In genomic region chr14:34769021-34769566, GRCm38 (mm10) we compare ENCODE assay signal across 8 mouse cellular contexts. TPM values are rescaled to one million over a fixed set of nuclear protein-coding genes. Genes with fewer than 3 reads are reported as not detected.
DNase-seq lines count a peak whose midpoint lies in the region; ATAC-seq and TF ChIP-seq lines count a peak whose summit lies in the region.

No protein-coding gene starts in this region.

- peaks cover 7% of the 10 kb centered on the region; the same call in 1 of the 2 replicates for H3K27me3 ChIP-seq in heart, embryonic 16.5 days (ENCODE audit: control insufficient read depth, insufficient read depth, low read length)
- H3K27me3 ChIP-seq in liver, postnatal 0 days (ENCODE audit: insufficient read depth, low read length), result no peaks in the 10 kb centered on the region
- H3K27me3 ChIP-seq in neural tube, embryonic 14.5 days (ENCODE audit: control insufficient read depth, insufficient read depth, low read length), result no peaks in the 10 kb centered on the region

- no peaks in the 10 kb centered on the region for H3K9me3 ChIP-seq in heart, embryonic 16.5 days (replicated peaks; ENCODE audit: control insufficient read depth, low read length)
- H3K9me3 ChIP-seq in liver, postnatal 0 days (ENCODE audit: low read length), result no peaks in the 10 kb centered on the region
- no peaks in the 10 kb centered on the region for H3K9me3 ChIP-seq in neural tube, embryonic 14.5 days (ENCODE audit: control insufficient read depth, low read length)

- WGBS in heart, embryonic 16.5 days, result under 1% methylated on average over 35 of the region's 36 CpGs
- WGBS in liver, postnatal 0 days (ENCODE audit: insufficient replicate concordance), result under 1% methylated on average over 36 of the region's 36 CpGs
- WGBS in neural tube, embryonic 14.5 days, result under 1% methylated on average over 35 of the region's 36 CpGs

- H3K4me3 ChIP-seq in embryonic fibroblast, embryonic 13.5 days (ENCODE audit: insufficient read depth, low read length), result peak overlapping the region; percentile 38
- H3K4me3 ChIP-seq in heart, embryonic 16.5 days (ENCODE audit: low read length), result peak overlapping the region; percentile 57
- H3K4me3 ChIP-seq in liver, postnatal 0 days (ENCODE audit: low read depth, low read length), result peak overlapping the region; percentile 42
- peak overlapping the region; percentile 45 for H3K4me3 ChIP-seq in neural tube, embryonic 14.5 days (ENCODE audit: low read depth, low read length)

- no peaks in the 10 kb centered on the region for H3K36me3 ChIP-seq in heart, embryonic 16.5 days (ENCODE audit: control insufficient read depth, insufficient read depth)
- H3K36me3 ChIP-seq in liver, postnatal 0 days (replicated peaks; ENCODE audit: insufficient read depth, low read length), result no peaks in the 10 kb centered on the region
- no peaks in the 10 kb centered on the region for H3K36me3 ChIP-seq in neural tube, embryonic 14.5 days (ENCODE audit: control insufficient read depth, insufficient read depth, low read length)

- H3K4me2 ChIP-seq in heart, embryonic 16.5 days (ENCODE audit: low read depth, low read length), result peak overlapping the region; percentile 100
- H3K4me2 ChIP-seq in liver, postnatal 0 days (ENCODE audit: low read depth, low read length), result peak overlapping the region; percentile 81
- H3K4me2 ChIP-seq in neural tube, embryonic 14.5 days (ENCODE audit: low read depth, low read length), result peak overlapping the region; percentile 98

- peak; percentile 68 for ATAC-seq in heart, embryonic 16.5 days (replicated peaks; ENCODE audit: extremely low read depth, insufficient read depth, low FRiP score)
- peak; percentile 84 for ATAC-seq in liver, postnatal 0 days
- peak; percentile 78 for ATAC-seq in neural tube, embryonic 14.5 days (ENCODE audit: low read depth)

- TF ChIP-seq POLR2A in embryonic fibroblast, embryonic 13.5 days (IDR thresholded peaks at IDR 0.05; ENCODE audit: low read depth, low read length), result no peak

- no peak for TF ChIP-seq EP300 in liver, postnatal 0 days (IDR thresholded peaks at IDR 0.05; ENCODE audit: low read depth)

- DNase-seq in CD8-positive naive resting alpha-beta T cell, adult 2 months (ENCODE audit: low read depth in 2 of 2, low spot score in 2 of 2), result peak; percentile 43 to 68
- DNase-seq in brain, adult 2 months (ENCODE audit: low read depth, low spot score), result peak; percentile 70
- peak; percentile 77 to 89 for DNase-seq in kidney, postnatal 36 days
- peak; percentile 84 for DNase-seq in liver, postnatal 0 days
- peak; percentile 45 to 50 for DNase-seq in thymus, adult 18-20 months

- peak; percentile 84 for TF ChIP-seq CTCF in embryonic fibroblast, embryonic 13.5 days (IDR thresholded peaks at IDR 0.05; ENCODE audit: borderline replicate concordance, insufficient read depth, low read length)
- TF ChIP-seq CTCF in liver, postnatal 0 days (IDR thresholded peaks at IDR 0.05; ENCODE audit: low read depth), result peak; percentile 96

- no peak overlapping the region for H3K27ac ChIP-seq in embryonic fibroblast, embryonic 13.5 days (ENCODE audit: insufficient read depth, low read length)
- H3K27ac ChIP-seq in heart, embryonic 16.5 days (ENCODE audit: low read length), result no peak overlapping the region
- no peak overlapping the region for H3K27ac ChIP-seq in liver, postnatal 0 days (ENCODE audit: low read depth)
- no peak overlapping the region for H3K27ac ChIP-seq in neural tube, embryonic 14.5 days (ENCODE audit: low read depth, low read length)

- H3K4me1 ChIP-seq in embryonic fibroblast, embryonic 13.5 days (ENCODE audit: control insufficient read depth, insufficient read depth, low read length), result peaks cover 4% of the 10 kb centered on the region; the same call in 1 of the 2 replicates
- H3K4me1 ChIP-seq in heart, embryonic 16.5 days (ENCODE audit: control insufficient read depth, insufficient read depth, low read length), result peaks cover 6% of the 10 kb centered on the region
- H3K4me1 ChIP-seq in liver, postnatal 0 days (ENCODE audit: insufficient read depth), result peaks cover 3% of the 10 kb centered on the region
- no peaks in the 10 kb centered on the region for H3K4me1 ChIP-seq in neural tube, embryonic 14.5 days (ENCODE audit: control insufficient read depth, insufficient read depth, low read length)

- H3K9ac ChIP-seq in heart, embryonic 16.5 days (ENCODE audit: low read length), result peak overlapping the region; percentile 74
- peak overlapping the region; percentile 3; the same call in 1 of the 2 replicates for H3K9ac ChIP-seq in liver, postnatal 0 days (replicated peaks)
- H3K9ac ChIP-seq in neural tube, embryonic 14.5 days (replicated peaks; ENCODE audit: low read depth, low read length), result peak overlapping the region; percentile 51

RNA-seq across cellular contexts. Expression of gene Grid1, which starts 50.8 kb away (rescaled TPM):
- polyA plus RNA-seq in embryonic fibroblast, embryonic 13.5 days (2011; ENCODE audit: insufficient read length, low read depth, missing spikeins), result not detected in 2 replicates
- 0.26 and 0.36 TPM in 2 replicates for polyA plus RNA-seq in heart, embryonic 16.5 days (2015; fragmentation: Nextera tagmentation; extraction: Ambion mirVana)
- polyA plus RNA-seq in liver, postnatal 0 days (2015; fragmentation: Nextera tagmentation; extraction: Ambion mirVana), result not detected in 2 replicates
- 6.8 and 7.9 TPM in 2 replicates for polyA plus RNA-seq in neural tube, embryonic 14.5 days (2014; fragmentation: Nextera tagmentation; extraction: Ambion mirVana)

Comparison
In these comparisons a context has a peak if more than half of its experiments do, and no peak if none do; other contexts are left out.
1. H3K9ac ChIP-seq: peak in every context shown above with its lines; median percentile 74 in heart, embryonic 16.5 days; 51 in neural tube, embryonic 14.5 days; 3 in liver, postnatal 0 days.